Mouse (Mus musculus) forebrain, embryonic 10.5 days (tissue): Measurements from ENCODE around the gene Sec23ip. TPM values are rescaled to one million over a fixed set of nuclear protein-coding genes. Genes with fewer than 3 reads are reported as not detected.

Experiments used
- DNase-seq: peaks from one replicate; pipeline ENCODE4 v3.0.0-alpha.2; 2017; ENCODE audit warnings: low spot score; ENCODE audit errors: extremely low spot score
- H3K27ac ChIP-seq: fragments of 300-500 bp; sonication (generic); 2 replicates; pipeline ENCODE4 v1.5.1; 2016; ENCODE audit warnings: mild to moderate bottlenecking
- H3K27me3 ChIP-seq: fragments of 300-500 bp; sonication (generic); 2 replicates; pipeline ENCODE4 v1.6.1; 2016; ENCODE audit warnings: mild to moderate bottlenecking; ENCODE audit not compliant: poor library complexity, severe bottlenecking
- H3K36me3 ChIP-seq: fragments of 300-500 bp; sonication (generic); replicated peaks from 2 replicates; pipeline ENCODE4 v1.6.1; 2016; ENCODE audit warnings: mild to moderate bottlenecking, moderate library complexity
- H3K4me1 ChIP-seq: fragments of 300-500 bp; sonication (generic); 2 replicates; pipeline ENCODE4 v1.6.1; 2016
- H3K4me3 ChIP-seq: fragments of 300-500 bp; sonication (generic); 2 replicates; pipeline ENCODE4 v1.5.1; 2016; ENCODE audit warnings: mild to moderate bottlenecking, moderate library complexity
- H3K9me3 ChIP-seq: fragments of 300-500 bp; sonication (generic); 2 replicates; pipeline ENCODE4 v1.6.1; 2016; ENCODE audit warnings: mild to moderate bottlenecking, moderate library complexity
- WGBS: fragments of 180-500 bp; shearing (Covaris S2); methylation state at CpG from one replicate; pipeline ENCODE4 v1.1.7; 2016; 5-methylcytosine and 5-hydroxymethylcytosine counted together
- polyA plus RNA-seq: library from polyadenylated mRNA; unstranded; fragments of >200 nt; fragmentation: Nextera tagmentation; extraction: Ambion mirVana; gene quantifications from 2 replicates; pipeline ENCODE4 v1.2.1, GENCODE M21; 2016

Sec23ip gene
- polyA plus RNA-seq, 1 experiment from 2014 or later: 40.7 TPM

DNA sequence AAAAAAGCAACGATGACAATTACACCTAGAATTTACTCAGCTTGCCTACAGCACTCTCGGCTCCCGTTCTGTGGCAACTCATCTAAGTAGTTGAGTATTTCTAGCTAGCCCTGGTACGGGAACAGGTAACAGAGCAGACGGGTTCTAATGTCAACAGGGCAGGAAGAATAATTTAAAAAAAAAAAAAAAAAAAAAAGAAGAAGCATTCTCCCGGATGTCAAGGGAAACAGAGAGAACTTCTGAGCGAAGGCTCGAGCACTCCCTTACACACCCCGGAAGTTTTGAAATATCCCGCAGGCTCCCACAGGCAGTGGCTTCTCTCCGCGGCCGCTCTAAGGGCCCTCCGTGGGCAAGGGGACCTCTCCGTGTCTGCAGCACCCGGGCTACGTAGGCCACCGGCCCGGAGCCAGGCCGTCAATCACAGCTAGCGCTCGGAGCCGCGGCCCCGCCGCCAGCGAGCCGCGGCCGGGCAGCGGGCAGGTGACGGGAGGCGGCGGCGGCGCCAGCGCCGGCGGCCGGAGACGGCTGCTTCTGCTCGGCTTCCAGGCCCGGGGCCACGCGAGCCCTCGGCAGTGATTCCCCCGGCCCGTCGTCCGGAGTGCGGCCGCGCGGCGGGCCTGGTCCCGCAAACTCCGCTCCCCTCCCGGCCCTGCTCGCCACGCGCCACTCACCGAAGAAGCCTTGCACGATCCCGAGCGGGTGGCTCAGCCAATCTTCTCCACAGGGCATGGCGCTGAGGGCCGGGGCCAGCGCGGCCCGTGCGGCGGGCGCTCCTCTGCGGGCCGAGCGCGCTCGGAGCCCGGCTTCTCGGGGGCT lies 5.1 kb upstream of the Sec23ip start:
- Histone ChIP-seq H3K27ac (peak overlapping the region; percentile 98), H3K9me3 (peaks cover 4% of the 10 kb centered on the region; the same call in 1 of the 2 replicates), H3K4me3 (peak overlapping the region; percentile 97), H3K27me3 (peaks cover 26% of the 10 kb centered on the region), H3K4me1 (peaks cover 25% of the 10 kb centered on the region), H3K36me3 (peaks cover 35% of the 10 kb centered on the region)
- DNase-seq: peak; percentile 64
- under 1% methylated on average over 80 of the region's 80 CpGs for WGBS

DNA sequence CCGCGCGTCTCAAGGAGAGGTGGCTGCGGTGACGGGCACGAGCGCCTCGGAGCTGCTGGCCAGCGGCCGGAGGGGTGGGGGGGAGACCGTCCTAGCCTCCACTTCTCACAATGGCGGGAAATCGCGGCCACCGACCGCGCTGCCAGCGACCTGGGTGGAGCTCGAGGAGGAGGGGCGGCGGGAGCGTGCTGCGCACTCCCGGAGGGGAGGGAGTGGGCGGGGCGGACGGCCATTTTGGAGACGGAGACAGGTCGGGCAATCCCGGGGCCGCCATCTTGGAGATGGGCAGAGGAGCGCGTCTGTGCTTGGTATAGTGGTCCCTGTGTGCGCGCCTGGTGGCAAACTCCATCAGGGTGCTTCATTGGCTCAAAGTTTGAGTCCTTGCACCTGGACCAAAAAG lies 4.4 kb upstream of the Sec23ip start, which contains the start of gene Mcmbp:
Gene Mcmbp, minus strand, starts transcription at position 162 of the 400 bp plus-strand sequence.
- DNase-seq: peak; percentile 98
- Histone ChIP-seq H3K4me1 (peaks cover 27% of the 10 kb centered on the region), H3K27me3 (peaks cover 26% of the 10 kb centered on the region), H3K36me3 (peaks cover 29% of the 10 kb centered on the region), H3K9me3 (no peaks in the 10 kb centered on the region; the same call in 1 of the 2 replicates), H3K4me3 (peak within 1 kb of the TSS; percentile 97), H3K27ac (peak within 1 kb of the TSS; percentile 98)
- under 1% methylated on average over 35 of the region's 35 CpGs for WGBS

DNA sequence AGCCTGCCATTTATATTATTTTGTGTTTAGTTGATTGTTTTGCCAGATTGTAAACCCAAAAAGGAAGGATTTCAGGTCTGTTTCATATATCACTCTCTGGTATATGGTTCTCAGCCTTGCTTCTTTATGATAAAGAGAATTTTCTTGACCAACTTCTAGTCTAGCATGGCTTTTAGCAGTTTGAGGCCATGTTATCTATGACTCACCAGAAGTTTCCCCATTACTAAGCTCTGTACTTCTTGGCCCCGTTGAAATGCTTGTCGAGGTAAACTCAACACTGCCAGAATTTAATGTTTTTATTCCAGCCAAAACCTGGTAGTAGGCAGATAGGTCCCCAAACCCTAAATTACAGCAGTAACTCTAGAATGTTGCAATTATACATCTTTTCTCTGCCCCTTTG lies 845 bp upstream of the Sec23ip start:
- no peak for DNase-seq
- peaks cover 12% of the 10 kb centered on the region for H3K36me3 ChIP-seq
- 67% methylated on average over 2 of the region's 2 CpGs for WGBS
- peak overlapping the region; percentile 99 for H3K4me3 ChIP-seq
- peaks cover 28% of the 10 kb centered on the region for H3K4me1 ChIP-seq
- H3K9me3 ChIP-seq: no peaks in the 10 kb centered on the region
- no peak overlapping the region for H3K27ac ChIP-seq
- peaks cover 26% of the 10 kb centered on the region for H3K27me3 ChIP-seq

GRCm38 (mm10) chr7:128746151-128746550 lies 1.4 kb downstream of the Sec23ip start:
- WGBS: 93% methylated on average over 10 of the region's 10 CpGs
- DNase-seq: no peak
- peak overlapping the region; percentile 99 for H3K4me3 ChIP-seq

DNA sequence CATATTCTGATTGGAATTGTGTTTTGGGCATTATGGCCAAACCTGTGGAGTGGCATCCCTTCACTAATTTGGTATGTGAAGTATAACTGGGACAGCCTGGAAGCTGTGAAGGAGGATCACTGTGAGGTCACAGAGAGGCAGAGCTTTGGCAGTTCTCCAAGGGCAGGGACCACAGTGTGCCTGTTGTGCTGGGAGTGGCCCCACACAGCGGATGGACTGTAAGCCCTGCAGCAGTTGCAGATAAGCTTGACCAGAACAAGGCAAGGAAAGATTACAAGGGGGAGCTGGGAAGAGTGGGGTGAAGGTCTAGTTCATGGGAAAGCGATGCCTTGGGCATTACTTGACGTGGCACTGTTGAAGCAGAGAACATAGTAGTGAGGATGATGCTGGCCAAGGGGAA lies 4.0 kb downstream of the Sec23ip start:
- no peak overlapping the region for H3K27ac ChIP-seq
- H3K4me3 ChIP-seq: no peak overlapping the region
- peaks cover 2% of the 10 kb centered on the region for H3K27me3 ChIP-seq
- 86% methylated on average over 3 of the region's 3 CpGs for whole genome bisulfite sequencing
- peaks cover 53% of the 10 kb centered on the region for H3K36me3 ChIP-seq
- H3K9me3 ChIP-seq: no peaks in the 10 kb centered on the region
- no peak for DNase-seq
- peaks cover 20% of the 10 kb centered on the region for H3K4me1 ChIP-seq

More at GRCm38 (mm10) chr7:128746151-128746550, 1.4 kb downstream of the Sec23ip start:
- peaks cover 20% of the 10 kb centered on the region for H3K4me1 ChIP-seq
- peaks cover 27% of the 10 kb centered on the region for H3K36me3 ChIP-seq
- H3K9me3 ChIP-seq: no peaks in the 10 kb centered on the region
- peaks cover 25% of the 10 kb centered on the region for H3K27me3 ChIP-seq
- no peak overlapping the region for H3K27ac ChIP-seq

DNA sequence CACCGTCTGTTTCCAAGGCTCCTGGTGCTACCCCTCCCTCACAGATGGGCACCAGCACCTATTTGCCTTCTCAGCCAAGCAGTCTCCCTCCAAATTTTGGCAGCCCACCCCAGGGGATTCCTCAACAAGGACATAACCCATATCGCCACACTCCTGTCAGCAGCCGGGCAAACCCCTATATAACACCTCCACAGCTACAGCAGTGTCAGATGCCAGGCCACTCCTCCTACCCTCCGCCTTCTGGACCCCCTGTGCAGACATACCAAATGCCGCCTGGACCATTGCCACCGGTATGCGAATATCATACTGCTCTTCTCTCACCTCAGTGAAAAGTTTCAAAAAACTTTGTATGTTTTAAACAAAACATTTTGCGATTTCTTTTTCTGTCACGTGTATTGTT lies 5.6 kb downstream of the Sec23ip start:
- no peaks in the 10 kb centered on the region for H3K9me3 ChIP-seq
- H3K27ac ChIP-seq: no peak overlapping the region
- peaks cover 68% of the 10 kb centered on the region for H3K36me3 ChIP-seq
- WGBS: 93% methylated on average over 9 of the region's 9 CpGs
- no peaks in the 10 kb centered on the region for H3K27me3 ChIP-seq
- H3K4me1 ChIP-seq: peaks cover 14% of the 10 kb centered on the region
- DNase-seq: no peak
- no peak overlapping the region for H3K4me3 ChIP-seq

GRCm38 (mm10) chr7:128752012-128752411 lies 7.3 kb downstream of the Sec23ip start:
- WGBS: 91% methylated on average over 4 of the region's 4 CpGs
- Histone ChIP-seq H3K4me1 (no peaks in the 10 kb centered on the region; the same call in 1 of the 2 replicates), H3K9me3 (no peaks in the 10 kb centered on the region), H3K4me3 (no peak overlapping the region), H3K27me3 (no peaks in the 10 kb centered on the region), H3K36me3 (peaks cover 82% of the 10 kb centered on the region), H3K27ac (no peak overlapping the region)
- no peak for DNase-seq

GRCm38 (mm10) chr7:128755396-128755795 lies 10.7 kb downstream of the Sec23ip start:
- no peak overlapping the region for H3K27ac ChIP-seq

GRCm38 (mm10) chr7:128758948-128759347 lies 14.2 kb downstream of the Sec23ip start:
- WGBS: 94% methylated on average over 4 of the region's 4 CpGs
- Histone ChIP-seq H3K4me3 (no peak overlapping the region), H3K36me3 (peaks cover 98% of the 10 kb centered on the region), H3K27ac (no peak overlapping the region), H3K9me3 (no peaks in the 10 kb centered on the region), H3K27me3 (no peaks in the 10 kb centered on the region), H3K4me1 (no peaks in the 10 kb centered on the region)
- DNase-seq: no peak

More at GRCm38 (mm10) chr7:128755396-128755795, 10.7 kb downstream of the Sec23ip start:
- Histone ChIP-seq H3K9me3 (no peaks in the 10 kb centered on the region), H3K27me3 (no peaks in the 10 kb centered on the region), H3K36me3 (peaks cover 99% of the 10 kb centered on the region), H3K4me3 (no peak overlapping the region), H3K4me1 (no peaks in the 10 kb centered on the region)
- 95% methylated on average over 1 of the region's 1 CpGs for WGBS
- no peak for DNase-seq

DNA sequence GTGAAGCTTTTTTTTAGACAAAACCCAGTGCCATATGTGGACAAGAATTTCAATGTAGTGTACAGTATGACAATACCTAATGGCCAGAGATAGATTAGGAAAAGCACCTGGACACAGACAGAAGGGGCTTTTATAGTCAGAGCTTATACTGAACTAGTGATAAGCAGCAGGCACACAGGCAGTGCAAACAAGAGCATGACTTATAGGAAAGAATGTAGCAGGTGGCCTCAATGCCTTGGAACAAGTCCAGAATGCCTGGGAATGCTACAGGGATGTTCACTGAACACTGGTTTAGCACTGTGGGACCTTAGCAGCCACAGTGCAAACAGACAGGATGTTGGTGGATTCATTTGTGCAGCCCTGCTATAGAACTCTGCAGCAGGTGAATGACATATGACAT lies 22.0 kb downstream of the Sec23ip start:
- Histone ChIP-seq H3K4me1 (no peaks in the 10 kb centered on the region), H3K27me3 (no peaks in the 10 kb centered on the region), H3K27ac (no peak overlapping the region), H3K36me3 (peaks cover 95% of the 10 kb centered on the region), H3K4me3 (no peak overlapping the region), H3K9me3 (no peaks in the 10 kb centered on the region)
- DNase-seq: no peak

GRCm38 (mm10) chr7:128777201-128777600 lies 32.5 kb downstream of the Sec23ip start:
- DNase-seq: no peak
- Histone ChIP-seq H3K27me3 (no peaks in the 10 kb centered on the region), H3K4me1 (no peaks in the 10 kb centered on the region), H3K9me3 (no peaks in the 10 kb centered on the region), H3K36me3 (peaks cover 99% of the 10 kb centered on the region), H3K27ac (no peak overlapping the region), H3K4me3 (no peak overlapping the region)
- 88% methylated on average over 6 of the region's 6 CpGs for WGBS

DNA sequence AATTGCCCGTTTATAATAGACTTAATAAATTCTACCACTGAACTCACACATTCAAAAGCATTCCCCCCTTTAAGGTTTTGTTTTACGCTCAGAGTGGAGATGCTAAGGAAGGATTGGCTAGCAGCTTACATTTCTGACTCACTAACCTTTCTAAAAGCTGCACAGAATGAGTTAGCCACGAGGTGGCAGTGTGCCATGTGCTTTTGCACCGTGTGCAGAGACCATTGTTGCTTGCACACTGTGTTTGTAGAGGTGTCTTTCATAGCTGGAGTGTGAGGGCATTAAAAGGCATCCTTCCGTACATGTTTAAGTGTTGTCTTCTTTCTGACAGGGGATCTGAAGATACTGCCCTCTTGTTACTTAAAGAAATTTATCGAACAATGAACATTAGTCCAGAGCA lies 34.6 kb downstream of the Sec23ip start:
- Histone ChIP-seq H3K4me3 (no peak overlapping the region), H3K27ac (no peak overlapping the region), H3K4me1 (no peaks in the 10 kb centered on the region), H3K36me3 (peaks cover 98% of the 10 kb centered on the region), H3K9me3 (no peaks in the 10 kb centered on the region), H3K27me3 (no peaks in the 10 kb centered on the region)
- 56% methylated on average over 6 of the region's 6 CpGs for WGBS
- peak; percentile 46 for DNase-seq

DNA sequence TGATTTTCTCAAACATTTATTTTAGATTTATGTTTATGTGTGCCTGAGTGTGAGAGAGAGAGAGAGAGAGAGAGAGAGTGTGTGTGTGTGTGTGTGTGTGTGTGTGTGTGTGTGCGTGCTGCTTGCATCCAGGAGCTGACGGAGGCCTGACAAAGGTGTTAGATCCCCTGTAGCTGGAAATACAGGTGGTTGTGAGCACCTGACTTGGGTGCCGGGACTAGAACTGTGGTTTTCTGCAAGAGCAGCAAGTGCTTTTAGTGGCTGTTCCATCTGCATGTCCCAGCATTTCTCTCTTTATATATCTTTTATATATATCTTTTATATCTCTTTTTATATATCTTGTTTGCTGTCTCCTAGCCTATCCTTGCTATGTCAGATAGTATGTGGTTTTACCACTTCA lies 37.1 kb downstream of the Sec23ip start:
- H3K4me3 ChIP-seq: no peak overlapping the region
- H3K36me3 ChIP-seq: peaks cover 96% of the 10 kb centered on the region
- WGBS: 94% methylated on average over 3 of the region's 3 CpGs
- H3K27me3 ChIP-seq: no peaks in the 10 kb centered on the region
- H3K27ac ChIP-seq: no peak overlapping the region
- no peaks in the 10 kb centered on the region for H3K4me1 ChIP-seq
- no peak for DNase-seq
- no peaks in the 10 kb centered on the region for H3K9me3 ChIP-seq
